Mouse (Mus musculus) G1E (cell line): Measurements from ENCODE around the gene 2300003K06Rik. TPM values are rescaled to one million over a fixed set of nuclear protein-coding genes. Genes with fewer than 3 reads are reported as not detected.
A peak's percentile ranks its signal among the peaks of the same experiment; 100 is the strongest.
"Not testable (repeated sequence)": the region's sequence is repeated elsewhere in the genome, so short reads cannot be mapped to it uniquely, and the experiment has no call there.

Source experiments
- ATAC-seq: 2 replicates; pipeline ENCODE4 v1.8.0; 2016; ENCODE audit warnings: mild to moderate bottlenecking; ENCODE audit not compliant: insufficient number of reproducible peaks, poor library complexity, low FRiP score, severe bottlenecking; ENCODE audit errors: extremely low read depth
- DNase-seq: peaks from one replicate; pipeline ENCODE4 v3.0.0; 2012; ENCODE audit warnings: low spot score
- H3K27me3 ChIP-seq: 2 replicates; pipeline ENCODE4 v1.6.1; 2012; ENCODE audit warnings: mild to moderate bottlenecking, low read length, inconsistent platforms; ENCODE audit not compliant: insufficient read depth
- H3K36me3 ChIP-seq: replicated peaks from 2 replicates; pipeline ENCODE3; 2012; ENCODE audit warnings: mild to moderate bottlenecking, inconsistent platforms
- H3K4me1 ChIP-seq: 2 replicates; pipeline ENCODE4 v1.6.1; 2012; ENCODE audit warnings: low read depth, low read length, inconsistent platforms, mixed read lengths; ENCODE audit not compliant: insufficient read depth
- H3K4me3 ChIP-seq: 2 replicates; pipeline ENCODE4 v1.5.1; 2012; ENCODE audit warnings: low read depth, mild to moderate bottlenecking, inconsistent platforms, low read length, moderate library complexity, mixed read lengths
- H3K9me3 ChIP-seq: replicated peaks from 2 replicates; pipeline ENCODE4 v1.6.1; 2012; ENCODE audit warnings: inconsistent platforms
- CTCF ChIP-seq: IDR thresholded peaks from 2 replicates; pipeline ENCODE4 v1.5.1; 2012; ENCODE audit warnings: low read depth, low read length, inconsistent platforms, mixed read lengths
- GATA1 ChIP-seq: IDR thresholded peaks from 2 replicates; pipeline ENCODE4 v1.6.1; 2012; ENCODE audit warnings: borderline replicate concordance, low read length, inconsistent platforms, mixed read lengths
- GATA2 ChIP-seq: IDR thresholded peaks from 2 replicates; pipeline ENCODE4 v1.6.1; 2012; ENCODE audit warnings: low read depth, low read length, inconsistent platforms, borderline replicate concordance
- POLR2AphosphoS5 ChIP-seq: IDR thresholded peaks from 2 replicates; pipeline ENCODE4 v1.6.1; 2012; ENCODE audit warnings: low read depth, low read length, inconsistent platforms; ENCODE audit not compliant: insufficient replicate concordance
- TAL1 ChIP-seq: conservative IDR thresholded peaks from 2 replicates; pipeline ENCODE4 v1.6.1; 2012; ENCODE audit warnings: low read depth, low read length, inconsistent platforms, mixed read lengths
- polyA plus RNA-seq: library from polyadenylated mRNA; stranded (reverse); fragments of >175 nt; gene quantifications from 2 replicates; pipeline ENCODE4 v1.2.3, GENCODE M21; 2012
- total RNA-seq, 2 experiments: library from RNA; stranded (forward) in 1 of 2; stranded (reverse) in 1 of 2; fragments of 200-1000 nt in 1 of 2; fragments of >200 nt in 1 of 2; fragmentation: Nextera tagmentation in 1 of 2; gene quantifications; 2 replicates each; pipeline ENCODE4 v1.2.3; 2014 to 2017

Gene 2300003K06Rik
- total and polyA plus RNA-seq, 3 experiments, result not detected

GRCm38 (mm10) chr11:99851508-99851907 lies 13.6 kb upstream of the 2300003K06Rik start, which contains the start of gene Krtap4-16:
Gene Krtap4-16, minus strand, starts transcription at chr11:99851608.
- ATAC-seq (no peak), DNase-seq (no peak)
- no peaks in the 10 kb centered on the region for H3K27me3 ChIP-seq
- H3K4me3 ChIP-seq, result no peak within 1 kb of the TSS
- TF ChIP-seq GATA2 (no peak), GATA1 (no peak), CTCF (no peak)
- peaks cover 23% of the 10 kb centered on the region for H3K9me3 ChIP-seq
- H3K4me1 ChIP-seq, result no peaks in the 10 kb centered on the region
- H3K36me3 ChIP-seq, result no peaks in the 10 kb centered on the region

- 0 out of 2 replicates have a peak overlapping the region, but pooled peaks have one; percentile 4 for H3K4me3 ChIP-seq
- DNase-seq (no peak), ATAC-seq (no peak)
- H3K27me3 ChIP-seq, result no peaks in the 10 kb centered on the region
- TF ChIP-seq CTCF (no peak), POLR2AphosphoS5 (no peak), GATA2 (no peak), GATA1 (no peak), TAL1 (no peak)
- no peaks in the 10 kb centered on the region for H3K4me1 ChIP-seq
- peaks cover 18% of the 10 kb centered on the region for H3K9me3 ChIP-seq
- no peaks in the 10 kb centered on the region for H3K36me3 ChIP-seq
These were observed 8.9 kb upstream of the 2300003K06Rik start for GRCm38 (mm10) chr11:99846746-99847145.

- Histone ChIP-seq H3K4me1 (no peaks in the 10 kb centered on the region), H3K27me3 (no peaks in the 10 kb centered on the region), H3K4me3 (no peak overlapping the region), H3K36me3 (no peaks in the 10 kb centered on the region), H3K9me3 (peaks cover 26% of the 10 kb centered on the region)
- TF ChIP-seq CTCF, result no peak
- TF ChIP-seq TAL1, result no peak
- TF ChIP-seq POLR2AphosphoS5, result no peak
- no peak for TF ChIP-seq GATA2
- no peak for TF ChIP-seq GATA1
- no peak for DNase-seq
- ATAC-seq, result no peak
These were observed 4.3 kb upstream of the 2300003K06Rik start for GRCm38 (mm10) chr11:99842185-99842584.

DNA sequence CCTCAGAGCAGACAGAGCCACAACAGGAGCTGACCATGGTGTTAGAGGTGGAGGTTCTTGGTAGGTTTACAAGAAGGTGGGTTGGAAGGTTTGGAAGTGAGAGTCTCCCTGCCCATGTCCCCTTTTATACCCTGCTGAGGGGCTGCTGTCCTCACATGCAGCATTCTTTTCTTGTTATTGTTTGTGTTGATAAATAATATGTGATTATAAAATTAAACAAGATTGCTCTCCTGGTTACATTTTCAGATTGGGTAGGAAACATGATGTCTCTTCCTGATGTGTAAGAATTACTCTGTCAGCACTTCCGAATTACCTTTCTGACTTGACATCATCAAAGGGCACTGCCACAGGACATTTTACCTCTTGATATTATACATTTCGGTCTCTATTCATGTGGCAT lies 22.3 kb downstream of the 2300003K06Rik start, which contains the start of gene Gm11564:
Gm11564 (minus strand) TSS at position 101 of the 400 bp plus-strand sequence.
- not testable (repeated sequence) for DNase-seq, H3K27me3 ChIP-seq, H3K4me1 ChIP-seq, ATAC-seq, H3K36me3 ChIP-seq
- Histone ChIP-seq H3K9me3 (peaks cover 11% of the 10 kb centered on the region), H3K4me3 (peak within 1 kb of the TSS; percentile 10; the same call in 1 of the 2 replicates)

DNA sequence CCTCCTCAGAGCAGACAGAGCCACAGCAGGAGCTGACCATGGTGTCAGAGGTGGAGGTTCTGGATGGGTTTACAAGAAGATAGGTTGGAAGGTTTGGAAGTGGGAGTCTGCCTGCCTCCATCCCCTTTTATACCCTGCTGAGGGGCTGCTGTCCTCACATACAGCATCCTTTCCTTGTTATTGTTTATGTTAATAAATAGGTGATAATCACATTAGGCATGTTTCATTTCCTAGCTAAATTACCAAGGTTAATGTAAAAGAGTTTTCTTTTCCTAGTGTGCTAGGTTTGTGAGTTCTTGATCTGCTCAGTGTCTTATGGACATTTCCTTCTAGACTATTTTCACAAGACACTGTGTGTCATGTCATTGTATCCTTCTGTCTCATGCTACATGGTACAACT lies 28.1 kb downstream of the 2300003K06Rik start, which contains the start of gene Krtap4-13:
Krtap4-13 (minus strand) TSS at position 101 of the 400 bp plus-strand sequence.
- H3K27me3 ChIP-seq, H3K4me3 ChIP-seq, H3K4me1 ChIP-seq, H3K36me3 ChIP-seq, H3K9me3 ChIP-seq, DNase-seq, ATAC-seq: not testable (repeated sequence)

- ATAC-seq, DNase-seq, H3K4me1 ChIP-seq, H3K4me3 ChIP-seq, H3K36me3 ChIP-seq, H3K27me3 ChIP-seq, H3K9me3 ChIP-seq: not testable (repeated sequence)
These were observed 33.5 kb downstream of the 2300003K06Rik start, which contains the start of gene Gm11554 for GRCm38 (mm10) chr11:99804346-99804745. Gene Gm11554, minus strand, starts transcription at chr11:99804446.

- H3K4me1 ChIP-seq, H3K36me3 ChIP-seq, H3K27me3 ChIP-seq, ATAC-seq, H3K9me3 ChIP-seq, DNase-seq, H3K4me3 ChIP-seq: not testable (repeated sequence)
These were observed 39.0 kb downstream of the 2300003K06Rik start, which contains the start of gene Gm11569 for GRCm38 (mm10) chr11:99798832-99799231. Gene Gm11569, minus strand, starts transcription at chr11:99798932.

- DNase-seq (no peak), ATAC-seq (no peak)
- no peaks in the 10 kb centered on the region for H3K36me3 ChIP-seq
- H3K9me3 ChIP-seq, result peaks cover 13% of the 10 kb centered on the region
- H3K4me1 ChIP-seq, result no peaks in the 10 kb centered on the region
- H3K27me3 ChIP-seq, result no peaks in the 10 kb centered on the region
- H3K4me3 ChIP-seq, result no peak within 1 kb of the TSS
- no peak for TF ChIP-seq GATA1
- TF ChIP-seq GATA2, result no peak
- TF ChIP-seq POLR2AphosphoS5, result no peak
- TF ChIP-seq CTCF, result no peak
- TF ChIP-seq TAL1, result no peak
These were observed 44.5 kb downstream of the 2300003K06Rik start, which contains the start of gene Gm11596 for GRCm38 (mm10) chr11:99793367-99793766. Gene Gm11596, minus strand, starts transcription at chr11:99793467.
